Mouse (Mus musculus): ENCODE measurements around the gene Sez6l.

GRCm38 (mm10) chr5:112481946-112482410 lies 95.0 kb downstream of the Sez6l start:
- no peak for TF ChIP-seq CTCF (IDR thresholded peaks at IDR 0.05; ENCODE audit: borderline replicate concordance, extremely low read depth, insufficient read depth, insufficient read length)
- TF ChIP-seq POLR2A (IDR thresholded peaks at IDR 0.05; ENCODE audit: borderline replicate concordance, extremely low read depth, insufficient read depth, insufficient read length, poor library complexity, severe bottlenecking), result no peak
